Mouse (Mus musculus) brain, embryonic 14.5 days (tissue): ENCODE results near the gene Abhd2. TPM values are rescaled to one million over a fixed set of nuclear protein-coding genes. Genes with fewer than 3 reads are reported as not detected.

Source experiments
- DNase-seq: peaks from one replicate; pipeline ENCODE4 v3.0.0-alpha.2; 2011; ENCODE audit warnings: low read depth
- CTCF ChIP-seq: fragments of 200-500 bp; IDR thresholded peaks from 2 replicates; pipeline ENCODE4 v1.5.1; 2012; ENCODE audit warnings: inconsistent platforms, mild to moderate bottlenecking, moderate library complexity, borderline replicate concordance; ENCODE audit not compliant: insufficient read depth, insufficient read length; ENCODE audit errors: extremely low read depth
- POLR2A ChIP-seq: fragments of 200-500 bp; IDR thresholded peaks from 2 replicates; pipeline ENCODE4 v1.6.1; 2012; ENCODE audit warnings: mild to moderate bottlenecking, inconsistent platforms, borderline replicate concordance; ENCODE audit not compliant: poor library complexity, insufficient read depth, insufficient read length, severe bottlenecking; ENCODE audit errors: extremely low read depth
- polyA plus RNA-seq: library from polyadenylated mRNA; depleted of rRNA; stranded (reverse); fragments of >200 nt; gene quantifications from 2 replicates; pipeline ENCODE4 v1.2.3, GENCODE M21; 2012

Abhd2 gene
- polyA plus RNA-seq, 1 experiment = 28.7 TPM

DNA sequence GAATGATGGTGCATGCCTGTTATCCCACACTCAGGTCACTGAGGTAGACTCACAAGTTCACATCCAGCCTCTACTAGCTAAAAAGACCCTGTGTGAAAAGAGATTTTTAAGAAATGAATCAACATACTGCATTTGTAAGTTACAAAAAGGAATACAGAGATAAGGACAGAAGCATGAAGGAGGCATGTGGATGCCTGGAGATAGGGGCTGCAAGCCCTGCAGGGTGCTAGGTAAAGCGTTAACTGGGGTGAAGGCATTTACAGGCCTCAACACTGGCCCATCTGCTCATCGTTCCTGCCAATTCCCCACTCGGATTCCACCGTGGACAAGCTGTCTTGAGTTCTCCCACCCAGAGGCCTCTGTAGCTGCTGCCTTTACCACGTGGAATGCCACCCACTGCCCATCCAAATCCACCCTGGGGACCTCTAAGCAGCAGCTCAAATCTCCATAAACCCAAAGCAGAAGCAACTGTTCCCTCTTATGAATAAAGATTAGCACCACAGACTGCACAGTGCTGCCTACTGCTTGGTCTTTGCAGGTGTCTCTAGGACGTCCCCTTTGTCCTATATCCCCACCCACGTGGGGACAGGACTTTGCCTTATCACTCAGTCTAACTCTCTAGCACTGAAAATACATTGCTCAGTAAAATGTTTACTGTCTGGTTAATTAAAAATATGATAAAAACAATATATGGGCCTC is 5.2 kb upstream of the Abhd2 start:
- no peak for TF ChIP-seq CTCF
- DNase-seq = no peak

GRCm38 (mm10) chr7:79268897-79269296 is 4.1 kb upstream of the Abhd2 start:
- DNase-seq = no peak
- no peak for TF ChIP-seq POLR2A
- no peak for TF ChIP-seq CTCF

GRCm38 (mm10) chr7:79269411-79269810 is 3.6 kb upstream of the Abhd2 start:
- TF ChIP-seq POLR2A (no peak), CTCF (no peak)
- DNase-seq = no peak

DNA sequence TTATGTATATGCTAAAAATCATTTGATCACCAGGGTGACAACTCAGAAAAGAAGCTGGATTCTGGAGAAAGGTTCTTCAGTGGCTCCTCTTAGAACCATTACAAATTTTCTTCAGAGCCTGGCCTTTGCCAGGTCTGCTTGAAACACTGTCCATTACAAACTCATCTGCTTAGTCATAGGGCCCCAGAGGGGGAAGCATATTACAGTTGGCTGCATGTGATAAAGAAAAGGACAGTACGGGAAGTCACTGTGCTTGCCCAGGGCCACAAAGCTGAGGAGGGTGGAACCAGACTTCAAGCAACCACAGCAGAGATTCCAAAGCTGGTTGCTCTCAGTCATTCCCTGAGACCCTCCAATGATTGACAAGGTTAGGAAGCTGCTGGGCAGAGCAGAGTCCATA is 3.1 kb upstream of the Abhd2 start:
- TF ChIP-seq POLR2A = no peak
- no peak for TF ChIP-seq CTCF
- DNase-seq = no peak

GRCm38 (mm10) chr7:79270961-79271387 is 2.0 kb upstream of the Abhd2 start:
- TF ChIP-seq CTCF (no peak), POLR2A (no peak)
- DNase-seq = no peak

DNA sequence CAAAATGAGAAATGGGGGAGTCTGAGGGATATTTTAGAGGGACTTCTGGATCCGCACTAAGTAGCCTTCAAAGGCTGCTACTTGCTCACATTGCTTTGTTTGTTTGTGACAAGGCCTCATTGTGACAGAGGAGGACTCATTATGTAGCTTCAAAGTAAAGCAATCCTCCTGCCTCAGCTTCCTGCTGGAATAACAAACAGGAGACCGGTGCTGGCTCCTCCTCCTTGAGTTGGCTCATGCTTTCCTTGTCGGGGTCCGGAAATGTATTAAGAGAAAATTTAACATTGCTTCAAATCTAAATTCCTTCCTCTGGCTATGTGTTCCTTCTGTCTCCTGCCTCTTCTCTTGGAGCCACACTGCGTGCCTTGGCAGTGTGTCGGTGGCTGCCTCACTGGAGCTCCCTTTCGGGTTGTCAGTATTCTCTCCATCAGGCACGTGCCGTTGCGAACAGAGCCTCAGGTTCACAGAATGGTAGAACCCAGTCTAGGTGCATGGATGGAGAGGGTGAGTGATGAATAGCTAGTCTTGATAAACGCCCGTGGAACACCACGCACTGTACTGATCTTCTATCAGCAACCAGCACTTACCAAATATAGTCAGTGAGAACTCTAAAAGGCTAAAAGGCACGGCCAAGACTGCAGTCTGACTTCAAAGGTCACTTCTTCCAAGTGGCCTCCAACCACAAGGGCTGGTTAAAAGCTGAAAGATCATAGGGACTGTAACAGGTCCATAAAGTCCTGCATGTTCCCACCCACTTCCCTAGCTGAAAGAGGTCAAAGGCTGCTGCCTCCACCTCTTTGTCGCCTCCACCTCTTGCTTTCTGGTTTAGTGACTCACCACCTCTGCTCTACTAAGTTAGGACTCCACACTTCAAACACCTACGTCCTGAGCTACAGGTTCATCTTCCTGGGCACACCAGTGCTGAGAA is 874 bp upstream of the Abhd2 start:
- DNase-seq = no peak
- TF ChIP-seq CTCF (no peak), POLR2A (no peak)

DNA sequence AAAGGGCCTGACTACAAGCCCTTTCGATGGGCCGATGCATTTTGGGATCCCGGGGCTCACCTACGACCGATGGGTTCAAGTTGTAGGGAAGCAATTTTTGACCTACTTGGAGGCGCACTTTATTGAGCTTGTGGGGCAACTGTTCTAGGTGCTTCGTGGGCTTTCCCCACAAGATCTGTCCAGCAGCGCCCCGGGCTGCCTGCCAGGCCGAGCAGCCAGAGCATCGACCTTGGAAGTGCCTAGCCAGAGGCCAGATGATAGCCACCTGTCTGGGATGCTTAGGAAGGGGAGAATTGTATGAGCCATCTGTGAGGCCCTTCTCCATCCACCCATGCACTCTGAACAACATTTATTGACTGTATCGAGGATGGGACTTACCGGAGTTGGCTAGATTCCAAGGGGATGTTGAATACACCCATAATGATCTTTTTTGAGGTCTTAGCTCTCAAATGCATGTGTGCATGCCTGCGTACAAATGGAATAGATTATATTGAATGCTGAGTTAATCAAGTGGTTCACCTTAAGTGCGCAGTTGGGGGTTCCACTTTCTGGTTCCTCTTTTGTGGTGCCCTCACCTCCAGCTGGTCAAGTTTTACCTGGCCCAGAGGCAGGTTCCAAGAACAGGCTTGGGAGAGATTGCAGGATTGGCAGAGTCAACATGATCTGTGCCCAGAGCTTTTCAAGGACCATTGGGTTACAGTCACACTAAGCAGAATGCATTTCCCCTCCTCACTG is 906 bp downstream of the Abhd2 start:
- TF ChIP-seq CTCF (no peak), POLR2A (no peak)
- peak; percentile 54 for DNase-seq

GRCm38 (mm10) chr7:79274473-79275010 is 1.5 kb downstream of the Abhd2 start:
- TF ChIP-seq CTCF = no peak
- no peak for TF ChIP-seq POLR2A
- DNase-seq = no peak

DNA sequence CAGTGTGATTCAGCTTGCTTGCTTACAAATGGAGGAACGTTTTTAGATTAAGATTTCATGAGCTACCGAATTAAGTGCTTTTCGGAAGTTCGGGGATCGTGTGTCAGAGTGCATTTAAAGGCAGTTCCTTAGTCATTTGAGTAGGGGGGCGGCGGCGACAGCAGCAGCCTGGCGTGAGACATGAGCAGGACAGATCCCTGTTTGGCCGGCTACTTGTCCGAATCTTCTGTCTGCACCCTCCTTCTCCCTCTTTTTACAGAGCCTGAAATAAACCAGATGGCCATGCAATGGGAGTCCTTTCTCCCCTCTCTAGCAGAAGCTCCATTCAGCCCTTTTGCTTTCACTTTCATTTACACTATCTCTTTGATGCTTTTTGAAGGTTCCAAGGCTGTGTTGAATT is 2.3 kb downstream of the Abhd2 start:
- no peak for DNase-seq
- TF ChIP-seq CTCF = no peak
- no peak for TF ChIP-seq POLR2A

GRCm38 (mm10) chr7:79278432-79278831 is 5.4 kb downstream of the Abhd2 start:
- DNase-seq = peak; percentile 55
- TF ChIP-seq POLR2A (no peak), CTCF (no peak)
